7 mouse cellular contexts compared by ENCODE assay signal in genomic region chr3:31094531-31095178, GRCm38 (mm10). TPM values are rescaled to one million over a fixed set of nuclear protein-coding genes. Genes with fewer than 3 reads are reported as not detected.
DNase-seq lines count a peak whose midpoint lies in the region; ATAC-seq lines count a peak whose summit lies in the region.

Skil (plus strand) TSS chr3:31095058.

- WGBS in intestine, embryonic 16.5 days: 0% methylated on average over 72 of the region's 109 CpGs
- under 1% methylated on average over 59 of the region's 109 CpGs for WGBS in midbrain, embryonic 11.5 days

- peak within 1 kb of the TSS; percentile 75 for H3K4me2 ChIP-seq in intestine, embryonic 16.5 days (ENCODE audit: low read depth, low read length)
- H3K4me2 ChIP-seq in midbrain, embryonic 11.5 days: peak within 1 kb of the TSS; percentile 63

- H3K27me3 ChIP-seq in intestine, embryonic 16.5 days (replicated peaks; ENCODE audit: control insufficient read depth, insufficient read depth, low read length): no peaks in the 10 kb centered on the region
- H3K27me3 ChIP-seq in midbrain, embryonic 11.5 days (ENCODE audit: control insufficient read depth, insufficient read depth, low read length): no peaks in the 10 kb centered on the region

- peak within 1 kb of the TSS; percentile 99 for H3K27ac ChIP-seq in intestine, embryonic 16.5 days (ENCODE audit: low read length)
- H3K27ac ChIP-seq in midbrain, embryonic 11.5 days (ENCODE audit: low read depth, low read length): peak within 1 kb of the TSS; percentile 99

- H3K9me3 ChIP-seq in intestine, embryonic 16.5 days (ENCODE audit: control insufficient read depth, low read length): no peaks in the 10 kb centered on the region; the same call in 1 of the 2 replicates
- no peaks in the 10 kb centered on the region for H3K9me3 ChIP-seq in midbrain, embryonic 11.5 days (ENCODE audit: control insufficient read depth, low read length)

- intact Hi-C loops in gastrocnemius, postnatal 36 days (cut with DNase I): loop anchor here (5.0 kb wide), 2 partner anchors 37 to 43 kb away; no protein-coding TSS in a partner anchor
- intact Hi-C loops in left cerebral cortex, postnatal 36 days (cut with DNase I): loop anchor here (10.0 kb wide), 1 partner anchor 500 kb away; the partner anchor contains the start of gene Actrt3

- H3K4me3 ChIP-seq in intestine, embryonic 16.5 days (ENCODE audit: low read length): peak within 1 kb of the TSS; percentile 92
- H3K4me3 ChIP-seq in midbrain, embryonic 11.5 days (ENCODE audit: low read depth, low read length): peak within 1 kb of the TSS; percentile 98

- peak; percentile 94 for DNase-seq in adrenal gland, adult 18-20 months (ENCODE audit: low spot score in 2 of 2)
- DNase-seq in embryo, embryonic 11 days: peak; percentile 99
- DNase-seq in gastrocnemius, postnatal 36 days: peak; percentile 89 to 92
- peak; percentile 92 to 95 for DNase-seq in left cerebral cortex, postnatal 36 days (ENCODE audit: low spot score in 2 of 2)
- peak; percentile 99 for DNase-seq in midbrain, embryonic 11.5 days (ENCODE audit: low spot score, missing footprints)
- peak; percentile 96 for DNase-seq in skeletal muscle tissue, adult 2 months (ENCODE audit: low read depth, low spot score)

- ATAC-seq in intestine, embryonic 16.5 days: peak; percentile 96
- peak; percentile 93 for ATAC-seq in midbrain, embryonic 11.5 days (ENCODE audit: low FRiP score)

- peak within 1 kb of the TSS; percentile 94 for H3K9ac ChIP-seq in intestine, embryonic 16.5 days (ENCODE audit: low read depth, low read length)
- H3K9ac ChIP-seq in midbrain, embryonic 11.5 days (ENCODE audit: low read length): peak within 1 kb of the TSS; percentile 96

- H3K36me3 ChIP-seq in intestine, embryonic 16.5 days (ENCODE audit: control insufficient read depth, insufficient read depth, low read length): no peaks in the 10 kb centered on the region
- H3K36me3 ChIP-seq in midbrain, embryonic 11.5 days (ENCODE audit: control insufficient read depth, insufficient read depth, low read length): no peaks in the 10 kb centered on the region

- H3K4me1 ChIP-seq in intestine, embryonic 16.5 days (ENCODE audit: control insufficient read depth, insufficient read depth, low read length): peaks cover 23% of the 10 kb centered on the region
- H3K4me1 ChIP-seq in midbrain, embryonic 11.5 days (ENCODE audit: control insufficient read depth, insufficient read depth, low read length): peaks cover 26% of the 10 kb centered on the region

RNA-seq across cellular contexts. Expression of gene Skil, which starts in this region (rescaled TPM):
- 10 to 100 TPM; 24.3 to 34.4 TPM for total RNA-seq in adrenal gland, adult 18-20 months (2021)
- 10 to 100 TPM in 1 of 2 experiments, 1 to 10 TPM in 1; 9.6 to 10.5 TPM for total RNA-seq in gastrocnemius, postnatal 36 days (2021)
- polyA plus RNA-seq in intestine, embryonic 16.5 days (2015; fragmentation: Nextera tagmentation; extraction: Ambion mirVana): 14.2 and 15.9 TPM in 2 replicates
- total RNA-seq in left cerebral cortex, postnatal 36 days (2021): 10 to 100 TPM; 59.6 to 59.7 TPM
- 43.9 and 55.0 TPM in 2 replicates for polyA plus RNA-seq in midbrain, embryonic 11.5 days (2014; fragmentation: Nextera tagmentation; extraction: Ambion mirVana)

Comparison
In these comparisons a context has a peak if more than half of its experiments do, and no peak if none do; other contexts are left out.
1. Peak in every context shown above with its lines: DNase-seq, ATAC-seq, H3K4me3 ChIP-seq and H3K27ac ChIP-seq.